20 mouse cellular contexts compared by ENCODE assay signal in the genomic region with DNA sequence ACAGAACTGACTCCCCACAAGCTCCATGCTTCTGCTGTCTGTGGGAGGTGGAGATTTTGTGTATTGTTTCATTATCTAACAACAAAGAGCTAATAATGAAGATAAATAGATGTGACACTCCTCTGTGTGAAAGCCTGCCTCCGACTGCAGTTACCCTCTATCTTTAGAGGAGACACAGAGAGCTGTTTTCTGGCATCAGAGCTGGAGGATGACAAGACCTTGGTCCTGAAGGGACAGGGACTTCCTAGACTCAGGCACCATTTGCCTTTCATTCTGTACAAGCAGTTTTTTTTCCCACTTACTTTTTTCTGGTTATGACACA. TPM values are rescaled to one million over a fixed set of nuclear protein-coding genes. Genes with fewer than 3 reads are reported as not detected.
DNase-seq lines count a peak whose midpoint lies in the region; ATAC-seq and TF ChIP-seq lines count a peak whose summit lies in the region.
"Had no signal": no experiment of that assay in that cellular context is flagged by ENCODE, and none has a peak within 500 bp of the region (broad histone marks: within the 10 kb centered on the region; RNA-seq: fewer than 3 reads in every experiment).

No protein-coding gene starts in this region.

- no peak for TF ChIP-seq CTCF in midbrain, postnatal 0 days (IDR thresholded peaks at IDR 0.05)

- ATAC-seq in midbrain, postnatal 0 days (ENCODE audit: low FRiP score) = no peak
- no peak for ATAC-seq in midbrain, embryonic 16.5 days
- peak; percentile 65 for ATAC-seq in hindbrain, embryonic 16.5 days

- no peak overlapping the region for H3K4me3 ChIP-seq in midbrain, postnatal 0 days (ENCODE audit: low read depth, low read length)
- H3K4me3 ChIP-seq in midbrain, embryonic 16.5 days (ENCODE audit: low read depth, low read length) = no peak overlapping the region
- no peak overlapping the region for H3K4me3 ChIP-seq in hindbrain, embryonic 16.5 days (ENCODE audit: low read length)
- H3K4me3 ChIP-seq: embryonic facial prominence, embryonic 15.5 days; limb, embryonic 10.5 days had no signal

- no peak overlapping the region for H3K27ac ChIP-seq in midbrain, postnatal 0 days (ENCODE audit: low read depth, low read length)
- H3K27ac ChIP-seq in midbrain, embryonic 16.5 days (ENCODE audit: low read length) = no peak overlapping the region
- peak overlapping the region; percentile 54; the same call in 1 of the 2 replicates for H3K27ac ChIP-seq in hindbrain, embryonic 16.5 days (ENCODE audit: low read depth, low read length)
- H3K27ac ChIP-seq: embryonic facial prominence, embryonic 15.5 days; limb, embryonic 10.5 days; macrophage had no signal

- peak; percentile 41 for DNase-seq in embryo, embryonic 10.5 days (ENCODE audit: low spot score)
- no peak for DNase-seq in embryo, embryonic 9.5 days (ENCODE audit: extremely low spot score)
- DNase-seq in midbrain, postnatal 0 days (ENCODE audit: low spot score) = peak; percentile 31
- peak; percentile 78 for DNase-seq in retina, embryonic 14.5 days (ENCODE audit: low spot score)
- DNase-seq in testis, postnatal 10 days (ENCODE audit: low spot score) = no peak
- DNase-seq in spleen, postnatal 14 days (ENCODE audit: low spot score in 2 of 2) = no peak
- DNase-seq: adrenal gland, postnatal 10 days; heart, adult 18-20 months; kidney, adult 2 months; kidney, postnatal 4 days; lung, adult 2 months; spleen, adult 18-20 months had no signal

- no peaks in the 10 kb centered on the region for H3K27me3 ChIP-seq in midbrain, postnatal 0 days (ENCODE audit: insufficient read depth, low read length)
- H3K27me3 ChIP-seq in midbrain, embryonic 16.5 days (ENCODE audit: control insufficient read depth, insufficient read depth, low read depth, low read length) = no peaks in the 10 kb centered on the region
- H3K27me3 ChIP-seq in hindbrain, embryonic 16.5 days (replicated peaks; ENCODE audit: control insufficient read depth, insufficient read depth, low read length) = no peaks in the 10 kb centered on the region
- H3K27me3 ChIP-seq: embryonic facial prominence, embryonic 15.5 days had no signal

- peaks cover 5% of the 10 kb centered on the region; the same call in 1 of the 2 replicates for H3K36me3 ChIP-seq in midbrain, postnatal 0 days (ENCODE audit: insufficient read depth, low read length)
- H3K36me3 ChIP-seq in midbrain, embryonic 16.5 days (ENCODE audit: control insufficient read depth, insufficient read depth, low read length) = 0 out of 2 replicates have a peak, but pooled peaks cover 4% of the 10 kb centered on the region
- H3K36me3 ChIP-seq in hindbrain, embryonic 16.5 days (ENCODE audit: control insufficient read depth, insufficient read depth, low read length) = no peaks in the 10 kb centered on the region; the same call in 1 of the 2 replicates
- H3K36me3 ChIP-seq: embryonic facial prominence, embryonic 15.5 days; limb, embryonic 10.5 days had no signal

- H3K4me2 ChIP-seq in midbrain, postnatal 0 days (ENCODE audit: low read depth, low read length, poor library complexity, severe bottlenecking) = no peak overlapping the region
- no peak overlapping the region for H3K4me2 ChIP-seq in midbrain, embryonic 16.5 days (ENCODE audit: low read length)
- H3K4me2 ChIP-seq in hindbrain, embryonic 16.5 days (ENCODE audit: low read length) = no peak overlapping the region
- H3K4me2 ChIP-seq: embryonic facial prominence, embryonic 15.5 days; liver, embryonic 11.5 days had no signal

- 4% methylated on average over 1 of the region's 1 CpGs for WGBS in midbrain, postnatal 0 days
- WGBS in midbrain, embryonic 16.5 days = 6% methylated on average over 1 of the region's 1 CpGs
- 4% methylated on average over 1 of the region's 1 CpGs for WGBS in hindbrain, embryonic 16.5 days

- no peaks in the 10 kb centered on the region for H3K4me1 ChIP-seq in midbrain, postnatal 0 days (ENCODE audit: insufficient read depth, low read length)
- peaks cover 7% of the 10 kb centered on the region; the same call in 1 of the 2 replicates for H3K4me1 ChIP-seq in midbrain, embryonic 16.5 days (ENCODE audit: control insufficient read depth, insufficient read depth, low read length)
- peaks cover 8% of the 10 kb centered on the region for H3K4me1 ChIP-seq in hindbrain, embryonic 16.5 days (ENCODE audit: control insufficient read depth, insufficient read depth, low read depth, low read length)
- H3K4me1 ChIP-seq: embryonic facial prominence, embryonic 15.5 days; limb, embryonic 10.5 days had no signal

- no peak overlapping the region for H3K9ac ChIP-seq in midbrain, postnatal 0 days (replicated peaks; ENCODE audit: low read length, poor library complexity, severe bottlenecking)
- H3K9ac ChIP-seq in midbrain, embryonic 16.5 days (ENCODE audit: low read depth, low read length) = no peak overlapping the region
- H3K9ac ChIP-seq in hindbrain, embryonic 16.5 days (ENCODE audit: low read depth, low read length) = no peak overlapping the region
- H3K9ac ChIP-seq: embryonic facial prominence, embryonic 15.5 days had no signal

- H3K9me3 ChIP-seq in midbrain, postnatal 0 days (ENCODE audit: low read length) = no peaks in the 10 kb centered on the region
- no peaks in the 10 kb centered on the region for H3K9me3 ChIP-seq in midbrain, embryonic 16.5 days (replicated peaks; ENCODE audit: control insufficient read depth, low read length, poor library complexity, severe bottlenecking)
- no peaks in the 10 kb centered on the region for H3K9me3 ChIP-seq in hindbrain, embryonic 16.5 days (ENCODE audit: control insufficient read depth, low read length)
- H3K9me3 ChIP-seq: embryonic facial prominence, embryonic 15.5 days; limb, embryonic 10.5 days had no signal

RNA-seq across cellular contexts. Expression of gene Apba2, which starts 20.9 kb away (rescaled TPM):
- 374 and 379 TPM in 2 replicates for total RNA-seq in midbrain, postnatal 0 days (2014; rRNA removed)
- polyA plus RNA-seq in midbrain, postnatal 0 days (2015; fragmentation: Nextera tagmentation; extraction: Ambion mirVana) = 185 and 199 TPM in 2 replicates
- 204 and 208 TPM in 2 replicates for polyA plus RNA-seq in midbrain, embryonic 16.5 days (2015; fragmentation: Nextera tagmentation; extraction: Ambion mirVana)
- polyA plus RNA-seq in hindbrain, embryonic 16.5 days (2015; fragmentation: Nextera tagmentation; extraction: Ambion mirVana) = 173 and 186 TPM in 2 replicates
- total RNA-seq: CH12.LX; common myeloid progenitor, adult 5-6 weeks had no signal
- polyA plus RNA-seq: macrophage had no signal

Comparison
In these comparisons a context has a peak if more than half of its experiments do, and no peak if none do; other contexts are left out.
1. DNase-seq: peak in embryo, embryonic 10.5 days (single experiment), midbrain, postnatal 0 days (single experiment) and retina, embryonic 14.5 days (single experiment); none in embryo, embryonic 9.5 days (single experiment), testis, postnatal 10 days (single experiment) and spleen, postnatal 14 days (0 of 2).